Mouse (Mus musculus) C2C12 (cell line): Measurements from ENCODE around the gene Tmem100.

Experiments
- CTCF ChIP-seq: IDR thresholded peaks from one replicate; pipeline ENCODE4 v1.5.1; 2011; ENCODE audit not compliant: control insufficient read depth, insufficient read depth, insufficient read length
- MAX ChIP-seq: IDR thresholded peaks from one replicate; pipeline ENCODE4 v1.6.1; 2011; ENCODE audit warnings: mild to moderate bottlenecking, control low read depth

DNA sequence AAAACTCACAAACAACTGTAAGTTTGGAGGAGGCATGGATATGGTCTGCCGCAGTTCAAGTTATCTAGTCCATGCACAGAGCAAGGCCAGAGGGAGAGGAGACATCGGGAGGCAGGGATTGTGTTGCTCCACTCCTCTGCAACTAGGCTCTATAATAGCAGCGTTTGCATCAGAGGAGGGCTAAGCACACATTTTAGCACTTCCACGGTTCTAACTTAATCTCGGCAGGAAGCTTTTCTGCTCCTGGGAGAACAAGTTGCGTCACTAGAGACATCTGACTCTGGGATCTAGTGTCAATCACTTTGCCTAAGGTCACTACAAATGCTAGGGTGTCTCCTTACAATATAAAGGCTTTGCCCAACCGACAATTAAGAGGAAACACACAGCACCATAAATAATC, 16.1 kb downstream of the Tmem100 start:
- TF ChIP-seq CTCF (no peak), MAX (no peak)
